Mouse (Mus musculus) adrenal gland, adult (tissue): ENCODE data around the gene Gm35315.
"Not testable (repeated sequence)": the region's sequence is repeated elsewhere in the genome, so short reads cannot be mapped to it uniquely, and the experiment has no call there.

ENCODE experiments used
- DNase-seq, 2 experiments: peaks; one replicate each; pipeline ENCODE4 v3.0.0; 2022 to 2023; ENCODE audit warnings: low spot score in 1 of 2; ENCODE audit not compliant: inconsistent age in 2 of 2

Gm35315 gene

GRCm38 (mm10) chr5:110094030-110094846, at the start of gene Gm35315:
Gene Gm35315 (minus strand): TSS chr5:110094420.
- peak; percentile 90 to 96 for DNase-seq

DNA sequence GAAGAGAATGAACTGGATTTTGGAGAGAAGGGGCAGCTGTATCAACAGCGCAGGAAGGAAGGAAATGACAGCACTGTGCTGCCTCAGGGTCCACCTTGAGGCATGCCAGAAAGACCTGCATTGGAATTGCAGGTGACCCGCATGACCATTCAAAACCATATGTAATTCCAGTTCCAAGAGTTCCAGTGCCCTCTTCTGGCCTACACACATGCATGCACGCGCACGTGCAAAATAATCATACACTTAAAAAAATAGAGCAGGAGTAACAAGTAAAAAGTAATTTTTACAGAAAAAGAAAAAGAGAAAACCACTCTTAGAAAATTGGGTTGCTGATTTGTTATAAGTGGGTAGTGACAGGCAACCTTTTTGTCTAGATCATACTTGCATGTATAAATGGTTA, 48.8 kb upstream of the Gm35315 start:
- DNase-seq, result peak in 1 of 2 experiments; percentile 61

DNA sequence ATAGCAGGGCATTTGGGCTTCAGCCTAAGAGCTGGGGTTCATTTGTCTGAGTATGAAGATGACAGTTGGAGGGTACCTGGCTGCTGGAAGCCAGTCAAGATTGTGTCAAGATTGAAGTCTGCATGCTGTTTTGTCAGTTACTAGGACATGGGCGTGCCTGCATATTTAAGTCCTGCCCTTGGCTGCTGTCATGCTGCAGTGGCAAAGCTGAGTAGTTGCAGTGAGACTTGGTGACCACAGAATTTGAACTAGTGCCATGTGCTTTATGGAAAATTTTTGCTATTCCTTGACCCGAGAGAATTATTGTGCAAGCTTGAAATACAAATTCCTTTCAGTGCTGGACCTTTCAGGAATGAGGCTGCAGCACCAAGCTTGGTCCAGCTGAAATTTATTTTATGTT, 48.1 kb upstream of the Gm35315 start:
- DNase-seq, result peak; percentile 60 to 88

DNA sequence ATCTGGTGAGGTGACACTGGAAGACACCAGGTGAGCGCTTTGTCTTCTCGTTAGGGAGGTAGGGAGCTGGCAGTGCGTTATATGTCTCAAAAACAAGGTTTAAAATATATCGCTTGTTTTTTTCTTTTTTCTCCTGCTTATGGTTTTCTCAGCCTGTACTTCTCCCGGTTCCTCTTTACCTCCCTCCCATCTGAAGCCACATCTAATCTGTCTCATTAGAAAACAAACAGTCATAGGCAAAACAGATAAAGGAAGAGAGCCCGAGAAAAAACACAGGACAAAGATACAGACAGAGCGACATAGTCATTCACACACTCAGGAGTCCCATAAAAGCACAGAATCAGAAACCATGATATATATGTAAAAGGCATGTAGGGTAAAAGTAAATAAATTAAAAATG, 46.2 kb upstream of the Gm35315 start:
- DNase-seq, result no peak

DNA sequence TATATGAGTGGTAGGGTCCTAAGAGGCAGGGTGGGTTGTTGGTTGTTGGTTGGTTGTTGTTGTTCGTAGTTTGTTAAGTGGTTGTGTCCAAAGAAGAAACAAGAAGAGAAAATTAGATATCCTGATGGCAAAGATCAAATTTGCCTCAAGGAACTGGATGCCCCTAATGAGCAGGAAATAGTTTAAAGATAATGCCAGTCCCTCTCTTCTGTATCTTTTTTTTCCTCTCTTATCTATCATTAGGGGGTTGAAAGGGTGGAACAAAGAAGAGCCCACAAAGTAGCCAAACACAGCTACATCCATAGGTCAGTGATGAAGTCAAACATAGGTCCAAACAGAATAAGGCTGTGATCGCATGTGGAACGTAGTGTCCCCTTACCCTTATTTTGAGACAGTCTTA, 45.1 kb upstream of the Gm35315 start:
- DNase-seq, result no peak

DNA sequence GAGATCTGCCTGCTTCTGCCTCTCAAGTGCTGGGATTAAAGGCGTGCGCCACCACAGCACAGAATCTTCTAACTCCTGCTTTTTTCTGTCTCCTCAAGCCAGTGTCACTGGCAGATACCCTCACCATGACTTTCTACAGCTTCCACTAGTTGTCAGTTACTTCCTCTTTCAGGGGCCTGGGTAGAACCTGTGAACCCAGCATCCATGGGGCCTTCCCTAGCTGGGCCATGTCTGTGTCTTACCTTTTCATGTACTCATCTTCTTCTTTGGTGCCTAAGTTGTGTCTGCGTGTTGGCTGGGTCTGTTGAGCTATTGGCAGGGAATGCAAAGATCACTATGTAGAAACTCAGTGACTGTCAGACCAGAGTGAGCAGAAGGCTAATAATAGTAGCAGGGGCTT, 43.6 kb upstream of the Gm35315 start:
- no peak for DNase-seq

GRCm38 (mm10) chr5:110136087-110136464, 41.9 kb upstream of the Gm35315 start:
- no peak for DNase-seq

DNA sequence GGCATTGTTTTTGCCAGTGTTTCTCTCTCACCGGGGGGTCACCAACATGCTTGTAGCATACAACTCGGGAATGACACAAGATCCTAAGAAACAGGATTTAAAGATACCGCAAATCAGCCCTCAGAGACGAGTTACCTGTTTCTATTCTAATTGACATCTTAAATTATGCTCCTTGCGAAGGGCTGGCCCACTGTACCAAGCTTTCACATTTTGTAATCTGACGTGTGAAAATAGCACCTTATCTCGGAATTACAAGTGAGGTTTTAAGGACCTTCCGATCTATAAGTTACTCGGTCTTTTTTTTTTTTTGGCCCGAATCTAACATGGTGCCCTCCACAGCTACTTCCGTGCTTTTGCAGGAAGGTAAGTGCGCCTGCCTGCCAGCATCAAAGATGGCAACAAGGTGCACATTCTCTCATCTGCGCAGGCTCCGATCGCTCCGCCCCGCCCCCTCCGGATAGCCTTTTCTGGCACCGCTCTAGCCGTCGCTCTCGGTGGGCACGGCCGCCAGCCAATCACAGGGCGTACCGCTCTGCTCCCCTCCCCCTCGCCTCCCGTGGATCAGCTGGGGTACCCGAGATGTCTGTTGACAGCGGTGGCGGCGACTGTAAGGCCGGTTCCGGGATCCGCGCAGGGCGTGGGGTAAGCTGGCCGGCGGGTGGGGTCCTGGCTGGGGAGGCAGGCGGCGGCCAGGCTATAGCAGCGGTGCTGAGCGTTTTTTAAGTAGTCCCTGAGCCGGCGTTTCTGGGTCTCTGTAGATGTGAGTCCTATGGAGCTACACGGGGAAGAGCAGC, 41.3 kb upstream of the Gm35315 start, which contains the start of gene Chfr:
Chfr (plus strand) TSS at position 550 of the 794 bp plus-strand sequence.
- DNase-seq, result peak; percentile 99 to 100

- not testable (repeated sequence) for DNase-seq
These were observed 28.2 kb upstream of the Gm35315 start for GRCm38 (mm10) chr5:110122380-110122779.

- DNase-seq, result peak; percentile 92 to 97
These were observed 15.8 kb upstream of the Gm35315 start, which contains the start of gene Zfp605 for GRCm38 (mm10) chr5:110109991-110110441. Gene Zfp605 (plus strand): TSS chr5:110110092.

DNA sequence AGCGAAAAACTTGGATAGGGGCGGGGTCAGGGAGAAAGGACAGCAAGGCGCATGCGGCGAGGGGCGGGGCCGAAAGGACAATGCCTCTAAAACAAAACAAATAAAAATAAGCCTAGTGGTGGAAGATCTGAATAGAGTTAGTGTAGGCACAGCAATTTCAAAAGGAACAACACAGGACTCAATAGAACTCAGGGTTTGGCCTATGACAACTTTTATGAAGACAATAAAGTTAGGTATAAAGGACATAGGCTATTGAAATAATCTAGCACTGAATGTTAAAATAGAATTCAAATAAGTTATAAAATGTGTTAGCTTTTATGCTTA, 14.0 kb upstream of the Gm35315 start:
- DNase-seq, result no peak

- peak; percentile 97 to 98 for DNase-seq
These were observed 13.5 kb upstream of the Gm35315 start, which contains the start of gene Gtpbp6 for GRCm38 (mm10) chr5:110107581-110108304. Gene Gtpbp6 (minus strand): TSS chr5:110108197.

- DNase-seq, result peak in 1 of 2 experiments; percentile 70
These were observed 12.8 kb upstream of the Gm35315 start for GRCm38 (mm10) chr5:110106901-110107564.

- peak; percentile 24 to 44 for DNase-seq
These were observed 12.1 kb upstream of the Gm35315 start for GRCm38 (mm10) chr5:110106140-110106871.

DNA sequence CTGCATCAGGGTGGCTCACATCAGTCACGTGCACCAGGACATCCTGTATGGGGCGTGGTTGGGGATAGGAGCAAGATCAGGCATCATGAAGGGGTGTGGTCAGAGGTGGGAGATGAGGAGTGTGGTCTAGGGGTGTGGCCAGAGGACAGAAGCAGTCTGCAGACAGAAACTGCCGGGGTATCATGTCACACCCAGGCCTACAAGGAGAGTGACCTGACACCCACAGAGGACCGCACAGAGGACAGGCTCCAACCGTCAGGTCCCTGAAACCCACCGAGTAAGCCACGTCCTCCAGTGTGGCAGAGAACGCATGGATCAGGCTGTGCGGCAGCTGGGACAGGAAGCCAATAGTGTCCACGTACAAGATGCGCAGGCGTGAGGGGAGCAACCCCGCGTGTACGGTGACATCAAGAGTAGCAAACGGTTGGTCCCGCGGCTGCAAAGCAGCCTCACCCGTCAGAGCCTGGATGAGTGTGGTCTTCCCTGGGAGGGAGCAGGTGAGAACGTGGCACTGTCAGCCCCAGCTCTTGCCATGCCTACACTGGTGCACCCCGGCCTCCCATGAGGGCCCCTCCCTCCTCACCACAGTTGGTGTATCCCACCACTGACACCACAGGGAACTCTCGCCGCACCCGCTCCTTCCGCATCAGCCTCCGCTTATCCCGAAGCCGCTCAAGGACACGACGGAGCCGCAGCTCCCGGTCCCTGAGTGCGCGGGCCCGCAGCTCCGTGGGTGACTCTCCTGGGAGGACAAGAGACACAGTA, 10.6 kb upstream of the Gm35315 start:
- DNase-seq, result peak; percentile 32 to 36

DNA sequence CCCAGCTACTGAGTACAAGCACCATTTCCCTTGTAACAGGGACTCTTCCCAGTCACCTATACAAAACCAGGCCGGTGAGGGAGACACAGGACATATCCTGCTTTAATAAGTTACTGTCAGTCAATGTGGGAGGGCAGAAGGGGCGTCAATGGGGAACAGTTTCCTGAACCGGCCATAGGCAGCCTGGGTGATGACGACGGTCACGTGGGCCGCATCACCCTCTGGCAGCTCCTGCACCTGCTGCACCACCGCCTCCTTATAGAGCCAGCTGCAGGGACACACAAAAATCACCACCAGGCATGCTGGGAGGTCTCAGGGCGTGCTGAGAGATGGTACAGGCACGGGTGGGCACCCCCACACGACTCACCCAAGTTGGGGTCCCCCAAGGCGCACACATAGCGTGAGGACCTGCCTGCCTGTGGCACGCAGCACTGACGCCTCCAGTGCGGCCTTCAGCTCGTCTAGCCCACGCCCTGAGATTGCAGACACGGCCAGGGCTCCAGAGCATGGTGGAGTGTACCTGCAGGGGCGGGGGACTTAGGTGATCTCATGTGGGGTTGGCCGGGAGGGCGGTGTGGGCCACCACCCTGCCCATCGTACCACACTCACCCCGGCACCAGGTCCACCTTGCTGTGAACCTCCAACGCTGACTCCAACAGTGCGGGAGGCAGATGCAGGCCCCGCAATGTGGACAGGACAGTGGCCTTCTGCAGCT, 9.8 kb upstream of the Gm35315 start:
- peak in 1 of 2 experiments; percentile 23 for DNase-seq

- peak; percentile 20 to 26 for DNase-seq
These were observed 8.8 kb upstream of the Gm35315 start for GRCm38 (mm10) chr5:110102853-110103625.

DNA sequence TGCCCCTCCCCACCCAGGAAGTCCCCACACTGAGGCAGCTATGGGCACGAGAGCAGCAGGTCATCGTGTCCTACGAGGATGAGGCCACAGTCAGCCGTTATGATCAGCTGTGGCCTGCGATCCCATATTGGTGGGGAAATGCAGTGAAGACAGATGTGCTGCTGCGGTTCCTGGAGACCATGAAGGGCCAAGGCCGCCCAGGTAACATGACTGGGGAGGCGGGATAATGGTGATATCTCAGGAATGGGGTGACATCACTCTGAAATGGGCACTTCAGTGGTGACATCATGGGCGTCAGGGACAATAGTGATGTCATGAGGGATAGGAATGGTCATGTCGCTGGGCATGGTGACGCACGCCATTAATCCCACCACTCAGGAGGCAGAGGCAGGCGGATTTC, 8.2 kb upstream of the Gm35315 start:
- DNase-seq, result peak; percentile 11 to 36
